Mouse (Mus musculus): ENCODE results near the gene Dand5.

DNA sequence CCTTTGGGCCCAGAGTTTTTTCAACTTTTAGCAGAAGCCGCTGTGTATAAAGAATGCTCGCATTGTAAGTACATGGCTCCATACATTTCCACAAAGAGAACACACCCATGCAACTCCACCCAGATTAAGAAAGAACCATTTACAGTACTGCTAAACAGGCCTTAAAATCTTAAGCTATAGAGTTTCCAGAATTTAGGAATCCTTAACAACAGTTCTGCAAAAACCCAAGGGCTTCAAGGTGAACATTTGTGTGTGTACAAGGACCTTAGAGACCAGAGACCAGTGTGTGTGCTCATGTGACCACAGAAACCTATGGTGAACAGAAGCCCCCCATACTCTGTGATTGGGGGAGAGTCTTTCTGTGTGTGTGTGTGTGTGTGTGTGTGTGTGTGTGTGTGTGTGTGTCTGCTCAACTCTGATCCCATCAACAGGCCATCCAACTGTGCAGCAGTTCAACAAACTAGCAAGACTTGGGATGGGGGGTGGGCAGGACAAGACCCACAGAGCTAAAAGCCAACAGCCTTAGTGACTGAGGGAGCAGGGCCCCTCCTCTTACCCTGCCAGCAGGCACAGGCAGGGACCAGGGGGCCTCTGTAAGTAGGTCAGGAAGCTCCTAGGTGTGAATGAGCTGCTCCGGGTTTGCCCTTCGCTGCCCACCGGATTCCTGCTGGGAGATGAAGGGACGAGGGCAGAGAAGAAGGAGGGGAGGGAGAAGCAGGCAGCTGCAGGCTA lies 41.5 kb downstream of the Dand5 start:
- TF ChIP-seq FLI1 (IDR thresholded peaks at IDR 0.05; ENCODE audit: low read length): no peak
- TF ChIP-seq GATA1 (IDR thresholded peaks at IDR 0.05; ENCODE audit: borderline replicate concordance, low read length): no peak
